Mouse (Mus musculus) testis, postnatal 14 days (tissue): ENCODE data around the gene Pnpo.

Source experiments
- DNase-seq: peaks from one replicate; pipeline ENCODE4 v3.0.0; 2021; ENCODE audit warnings: low spot score

Pnpo gene

DNA sequence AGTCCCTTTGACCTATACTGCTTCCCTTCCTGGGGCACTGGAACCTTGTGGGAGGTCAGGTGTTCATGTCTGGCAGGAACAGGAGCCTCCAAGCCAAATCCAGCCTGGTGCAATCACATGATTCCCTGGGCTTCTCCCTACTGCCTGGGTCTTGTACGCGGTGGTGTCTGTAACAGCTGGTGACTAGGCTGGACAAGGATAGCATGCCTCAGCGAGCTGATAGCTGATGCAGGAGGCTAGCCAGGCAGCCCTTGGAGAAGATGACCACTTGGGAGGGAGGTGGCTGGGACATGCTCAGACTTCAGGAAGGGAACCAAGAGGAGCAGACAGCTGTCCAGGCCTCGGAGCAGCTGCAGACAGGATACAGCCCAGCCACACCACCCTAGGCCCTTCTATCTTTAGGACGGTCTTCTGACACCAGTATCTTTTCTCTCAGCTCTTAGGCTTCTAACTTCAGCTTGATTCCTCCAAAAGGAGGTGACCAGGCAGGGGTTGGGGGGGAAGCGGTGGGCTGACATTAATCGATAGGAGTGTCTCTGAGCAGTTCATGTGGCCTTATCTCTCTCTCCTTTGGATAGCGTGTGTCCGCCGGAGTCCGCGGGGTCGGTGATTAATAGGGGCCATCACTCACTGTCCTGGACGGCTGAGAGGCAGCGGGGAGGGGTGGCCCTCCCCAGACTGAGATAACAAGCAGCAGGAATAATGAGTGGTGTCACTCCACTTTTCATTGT, 37.2 kb downstream of the Pnpo start:
- DNase-seq = no peak

- no peak for DNase-seq
These were observed 40.8 kb downstream of the Pnpo start for GRCm38 (mm10) chr11:96902639-96903635.

- no peak for DNase-seq
These were observed 42.5 kb downstream of the Pnpo start for GRCm38 (mm10) chr11:96901332-96901731.

DNA sequence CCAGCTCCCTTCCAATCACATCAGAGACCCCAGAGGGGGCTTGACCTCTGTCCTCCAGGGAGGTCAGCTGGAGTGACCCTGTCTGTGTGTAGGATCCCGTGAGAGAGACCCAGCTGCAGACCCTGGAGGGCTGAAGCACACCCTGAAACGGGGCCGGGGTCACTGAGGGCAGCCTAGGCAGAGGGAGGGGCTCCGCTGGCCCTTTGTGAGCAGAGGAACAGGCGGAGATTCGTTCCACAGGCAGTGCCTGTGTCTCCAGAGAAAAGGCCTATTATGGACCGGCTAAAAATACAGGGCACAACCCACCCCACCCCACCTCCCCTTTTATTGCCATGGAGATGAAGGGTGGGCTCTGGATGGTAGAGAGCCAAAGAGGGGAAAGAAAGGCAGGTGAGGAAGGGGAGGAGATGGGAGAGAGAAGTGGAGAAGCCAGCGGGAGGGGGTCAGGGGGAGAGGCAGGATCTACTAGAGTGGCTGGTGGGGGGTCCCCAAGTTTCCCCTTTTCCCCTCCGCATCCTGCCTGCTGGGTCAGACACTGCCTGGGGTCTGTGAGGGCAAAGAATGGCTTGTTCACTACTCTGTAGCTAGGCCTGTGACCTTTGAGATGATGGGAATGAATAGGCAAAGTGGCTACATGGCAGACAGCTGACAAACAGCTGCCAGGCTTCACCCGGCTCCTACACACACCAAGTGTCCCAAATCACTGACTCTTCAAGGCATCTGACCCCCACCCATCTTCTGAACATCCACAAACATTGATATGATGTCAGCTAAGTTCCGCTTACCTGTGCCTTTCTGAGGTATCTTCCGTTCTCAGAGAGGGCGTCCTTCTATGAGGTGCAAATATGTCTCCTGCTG, 44.1 kb downstream of the Pnpo start:
- no peak for DNase-seq

DNA sequence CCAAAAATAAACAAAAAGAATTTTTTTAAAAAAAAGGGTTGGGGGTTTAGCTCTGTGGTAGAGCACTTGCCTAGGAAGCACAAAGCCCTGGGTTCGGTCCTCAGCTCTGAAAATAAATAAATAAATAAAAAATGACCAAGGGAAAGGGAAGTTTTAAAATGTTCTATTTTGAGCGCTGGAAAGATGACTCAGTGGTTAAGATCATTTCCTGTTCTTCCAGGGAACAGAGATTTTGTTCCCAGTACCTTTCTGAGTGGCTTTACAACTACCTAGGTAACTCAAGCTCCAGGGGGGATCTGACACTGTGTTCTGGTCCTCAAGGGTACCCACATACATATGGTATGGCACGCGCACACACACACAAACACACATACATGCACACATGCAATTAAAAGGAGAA, 47.9 kb downstream of the Pnpo start:
- no peak for DNase-seq

DNA sequence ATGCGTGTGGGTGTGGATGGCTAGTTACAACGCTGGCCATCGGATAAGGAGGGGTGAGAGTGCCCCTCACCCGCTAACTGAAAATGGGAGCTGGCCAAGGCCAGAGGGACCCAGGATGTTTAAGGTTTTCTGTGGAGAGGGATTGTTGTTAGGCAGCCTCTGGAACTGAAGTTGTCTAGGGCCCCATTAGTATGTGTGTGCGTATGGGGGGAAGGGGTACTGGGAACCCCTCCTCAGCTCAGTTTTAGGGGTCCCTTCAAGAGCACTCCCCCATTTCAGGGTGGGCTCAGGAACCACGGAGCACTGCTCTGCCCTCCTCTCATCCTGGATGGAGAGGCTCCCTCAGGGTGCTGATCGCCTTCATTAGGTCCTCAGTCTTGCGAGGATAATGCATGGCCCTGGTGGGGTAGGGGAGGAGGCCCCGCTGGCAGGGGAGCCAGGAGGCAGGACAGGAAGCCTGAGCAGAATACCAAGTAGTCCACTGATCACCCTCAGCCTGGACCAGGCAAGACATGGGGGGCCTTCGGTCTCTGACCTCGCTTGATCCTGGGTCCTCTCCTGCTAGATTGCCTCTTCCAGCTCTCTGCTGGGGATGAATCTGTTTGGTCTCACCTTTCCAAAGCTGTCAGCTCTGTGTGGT, 50.5 kb downstream of the Pnpo start:
- no peak for DNase-seq

- no peak for DNase-seq
These were observed 51.8 kb downstream of the Pnpo start for GRCm38 (mm10) chr11:96891784-96892527.
